Mouse (Mus musculus) heart, postnatal 14 days (tissue): ENCODE results near the gene Pfkm. TPM values are rescaled to one million over a fixed set of nuclear protein-coding genes. Genes with fewer than 3 reads are reported as not detected.

Source experiments
- DNase-seq, 2 experiments: peaks; one replicate each; pipeline ENCODE4 v3.0.0; 2021 to 2022
- intact Hi-C: fragments of 180-260 bp; cut with DNase I; formaldehyde crosslinking; loops from one replicate; pipeline ENCODE4 v1.15.1; 2025
- total RNA-seq, 2 experiments: library from RNA; stranded (reverse); gene quantifications; 2 replicates each; pipeline ENCODE4 v1.2.3; 2021

Gene Pfkm
- total RNA-seq, 2 experiments from 2014 or later = 739 to 748 TPM

GRCm38 (mm10) chr15:98134034-98134433 lies 41.6 kb downstream of the Pfkm start:
- intact Hi-C loops = no loop called here
- no peak for DNase-seq

DNA sequence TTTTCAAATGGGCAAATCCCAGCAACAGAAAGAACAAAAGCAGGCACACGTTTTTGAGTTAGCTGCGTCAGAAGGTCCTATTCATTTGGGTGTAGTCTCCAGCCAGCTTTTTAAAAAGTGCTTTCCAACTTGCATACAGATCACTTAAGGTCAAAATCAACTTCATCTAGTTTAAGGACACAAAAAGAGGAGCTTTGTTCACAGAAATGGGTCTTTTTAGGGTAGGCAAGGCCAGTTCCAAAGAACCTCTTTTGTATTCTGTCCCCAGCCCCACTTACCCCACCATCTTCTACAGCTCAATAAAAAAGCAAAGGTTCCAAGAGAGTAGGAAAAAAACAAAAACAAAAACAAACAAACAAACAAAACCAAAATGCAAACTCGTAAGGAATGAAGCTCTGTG lies 42.3 kb downstream of the Pfkm start:
- no peak for DNase-seq
- intact Hi-C loops = no loop called here

DNA sequence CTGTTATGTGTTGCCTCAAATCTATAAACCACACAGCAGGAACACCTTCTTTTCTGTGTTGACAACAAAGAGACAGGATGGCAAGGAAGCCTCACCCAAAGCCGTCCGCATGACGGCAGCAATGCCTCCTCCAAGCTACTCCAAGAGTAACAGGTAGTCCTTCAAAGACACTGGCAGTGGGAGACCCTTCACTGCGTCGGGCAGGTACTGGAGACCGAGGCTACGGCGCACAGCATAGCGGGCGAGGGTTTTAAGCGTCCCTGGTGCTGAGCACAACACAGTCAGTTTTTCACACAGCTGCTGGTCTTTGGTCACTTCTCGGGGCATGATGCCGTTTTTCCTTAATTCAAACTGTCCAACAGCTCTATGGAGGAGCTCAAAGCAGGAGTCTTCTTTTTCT lies 43.3 kb downstream of the Pfkm start:
- intact Hi-C loops = no loop called here
- DNase-seq = no peak

GRCm38 (mm10) chr15:98136871-98137270 lies 44.5 kb downstream of the Pfkm start:
- intact Hi-C loops = no loop called here
- DNase-seq = no peak

DNA sequence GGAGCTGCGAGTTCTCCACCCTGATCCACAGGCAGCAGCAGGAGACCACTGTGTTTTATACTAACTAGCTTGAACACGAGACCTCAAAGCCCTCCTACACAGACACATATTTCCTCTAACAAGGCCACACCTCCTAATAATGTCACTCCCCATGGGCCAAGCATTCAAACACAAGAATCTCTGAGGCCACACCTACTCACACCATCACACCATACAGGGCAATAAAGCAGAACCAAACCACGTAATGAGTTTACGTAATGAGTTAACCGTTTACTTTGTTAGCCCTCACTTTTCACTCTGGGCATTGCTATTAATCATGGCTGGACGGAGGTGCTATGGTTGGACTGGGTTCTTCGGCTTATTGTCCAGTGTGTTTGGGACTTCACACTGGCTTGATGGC lies 47.4 kb downstream of the Pfkm start:
- no peak for DNase-seq
- intact Hi-C loops = no loop called here

DNA sequence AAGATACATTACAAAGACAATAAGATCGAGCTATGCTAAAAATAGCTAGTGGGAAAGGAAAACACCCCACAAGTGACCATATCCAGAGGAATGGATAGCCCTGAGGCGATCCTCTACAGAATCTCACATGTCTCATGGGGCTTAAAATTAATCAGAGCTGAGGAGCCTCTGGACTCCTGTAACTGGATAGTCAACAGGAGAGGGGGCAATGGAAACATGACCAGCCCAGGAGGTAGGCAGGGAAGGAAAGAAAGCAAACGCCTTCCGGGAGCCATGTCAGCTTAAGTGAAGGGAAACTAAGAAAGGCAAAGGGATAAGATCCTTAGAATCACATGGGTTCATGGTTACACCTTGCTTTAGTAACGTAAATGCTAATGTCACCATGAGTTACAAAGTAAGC lies 48.4 kb downstream of the Pfkm start:
- no peak for DNase-seq
- intact Hi-C loops = no loop called here

GRCm38 (mm10) chr15:98142515-98142914 lies 50.1 kb downstream of the Pfkm start:
- intact Hi-C loops = no loop called here
- DNase-seq = no peak

DNA sequence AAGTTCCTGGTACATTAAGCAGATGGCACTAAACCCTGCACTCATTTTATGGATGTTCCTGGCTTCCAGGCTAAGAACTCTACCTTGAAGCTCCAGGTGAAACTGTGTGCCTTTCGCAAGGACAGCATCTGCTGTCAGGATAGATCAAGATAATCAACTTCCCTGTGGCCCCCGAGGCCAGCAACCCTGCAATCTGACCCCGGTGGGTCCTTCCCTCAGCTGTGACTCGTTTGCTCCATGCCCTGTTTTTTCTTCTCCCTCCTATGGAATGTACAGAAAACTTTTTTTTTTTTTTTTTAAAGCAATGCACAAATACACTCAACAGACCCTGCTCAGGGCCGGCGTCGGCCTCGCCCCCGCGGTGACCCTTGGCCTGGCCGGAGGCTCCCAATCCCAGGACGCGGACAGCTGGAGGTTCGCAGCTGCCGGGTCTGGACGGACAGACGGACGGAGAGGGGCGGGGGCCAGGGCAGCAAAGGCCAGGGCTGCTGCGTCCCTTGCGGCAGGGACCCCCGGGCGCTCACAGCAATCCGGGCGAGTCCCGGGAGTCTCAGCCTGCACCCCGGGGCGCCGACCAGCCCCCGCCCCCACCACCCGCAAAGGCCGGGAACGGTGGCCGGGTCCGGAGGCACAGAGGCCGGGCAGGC lies 52.6 kb downstream of the Pfkm start:
- intact Hi-C loops = loop anchor here (5.0 kb wide), 1 partner anchor 38 kb away; no protein-coding TSS in a partner anchor
- DNase-seq = peak in 1 of 2 experiments; percentile 48

DNA sequence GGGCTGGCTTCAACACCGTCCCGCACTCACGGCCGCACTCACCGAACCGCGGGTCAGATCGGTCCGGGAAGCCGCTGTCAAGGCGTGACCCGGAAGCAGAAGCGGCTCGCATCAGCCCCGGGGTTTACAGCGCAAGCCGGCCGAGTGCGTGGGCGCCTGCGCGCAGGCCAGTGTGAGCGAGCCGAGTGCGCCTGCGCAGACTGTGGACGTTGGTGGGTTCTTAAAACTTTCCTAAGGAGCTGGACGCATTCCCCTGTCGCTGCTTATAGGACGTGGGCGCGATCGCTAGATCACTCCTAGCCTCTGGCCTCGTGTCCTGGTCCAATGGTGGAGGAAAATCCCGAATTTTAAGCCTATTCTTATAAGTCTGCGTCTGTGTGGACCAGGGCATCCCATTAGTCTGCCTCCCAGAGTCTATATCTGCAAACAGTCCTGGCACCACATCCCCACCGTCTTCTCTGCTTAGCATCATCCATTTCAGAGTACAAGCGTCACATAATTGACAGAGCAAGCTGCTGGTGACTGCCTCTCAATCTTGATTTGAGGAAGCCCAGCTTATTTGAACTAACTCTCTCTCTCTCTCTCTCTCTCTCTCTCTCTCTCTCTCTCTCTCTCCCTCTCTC lies 53.3 kb downstream of the Pfkm start:
- DNase-seq = peak; percentile 96
- intact Hi-C loops = loop anchor here (5.0 kb wide), 1 partner anchor 38 kb away; no protein-coding TSS in a partner anchor

DNA sequence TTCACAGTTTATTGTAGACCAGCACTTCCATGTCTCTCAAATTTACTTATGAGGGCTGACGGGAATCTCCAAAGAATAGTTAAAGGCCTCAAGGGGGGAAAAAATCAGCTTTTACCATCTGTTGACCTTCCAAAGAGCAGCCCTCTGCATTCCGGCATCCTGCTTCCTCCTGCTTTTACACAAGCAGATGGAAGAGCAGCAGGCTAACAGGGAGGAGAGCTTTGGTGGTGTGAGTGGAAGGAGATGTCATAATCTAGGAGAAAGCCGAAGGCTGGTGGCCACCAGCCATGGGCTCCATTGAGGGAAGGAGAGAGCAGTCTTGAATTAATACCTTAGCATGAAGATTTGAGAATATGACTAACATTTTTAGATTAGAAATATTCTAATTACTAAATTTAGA lies 56.0 kb downstream of the Pfkm start:
- intact Hi-C loops = loop anchor here (5.0 kb wide), 1 partner anchor 41 kb away; no protein-coding TSS in a partner anchor
- DNase-seq = peak in 1 of 2 experiments; percentile 7

- DNase-seq = peak; percentile 36 to 59
- intact Hi-C loops = loop anchor here (5.0 kb wide), 1 partner anchor 42 kb away; no protein-coding TSS in a partner anchor
Measured at GRCm38 (mm10) chr15:98149166-98149602, 56.8 kb downstream of the Pfkm start.

DNA sequence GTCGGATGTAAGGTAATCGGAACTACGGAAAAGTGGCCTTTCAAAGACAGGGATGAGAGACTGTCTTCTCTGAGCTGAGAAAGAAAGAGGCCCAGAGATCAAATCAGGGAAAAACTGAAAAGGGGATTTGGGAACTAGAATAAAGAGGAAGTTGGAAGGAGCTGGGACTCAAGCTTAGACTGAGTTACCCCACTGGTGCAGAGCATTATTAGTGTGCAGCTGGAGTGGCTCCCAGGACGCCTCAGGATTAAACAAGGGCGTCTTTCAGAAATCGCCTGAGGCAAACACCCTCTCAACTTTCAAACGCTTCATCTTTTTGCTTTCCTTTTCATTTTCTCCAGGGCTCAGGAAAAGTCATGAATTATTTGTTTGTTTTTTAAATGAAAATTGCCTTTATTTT lies 60.5 kb downstream of the Pfkm start:
- intact Hi-C loops = loop anchor here (2.0 kb wide), 1 partner anchor 62 kb away; no protein-coding TSS in a partner anchor

GRCm38 (mm10) chr15:98153625-98154024 lies 61.2 kb downstream of the Pfkm start:
- intact Hi-C loops = loop anchor here (2.0 kb wide), 1 partner anchor 63 kb away; no protein-coding TSS in a partner anchor
- peak in 1 of 2 experiments; percentile 21 for DNase-seq

More for the DNA sequence above, 60.5 kb downstream of the Pfkm start:
- no peak for DNase-seq

GRCm38 (mm10) chr15:98154146-98154545 lies 61.8 kb downstream of the Pfkm start:
- intact Hi-C loops = no loop called here
- DNase-seq = no peak

DNA sequence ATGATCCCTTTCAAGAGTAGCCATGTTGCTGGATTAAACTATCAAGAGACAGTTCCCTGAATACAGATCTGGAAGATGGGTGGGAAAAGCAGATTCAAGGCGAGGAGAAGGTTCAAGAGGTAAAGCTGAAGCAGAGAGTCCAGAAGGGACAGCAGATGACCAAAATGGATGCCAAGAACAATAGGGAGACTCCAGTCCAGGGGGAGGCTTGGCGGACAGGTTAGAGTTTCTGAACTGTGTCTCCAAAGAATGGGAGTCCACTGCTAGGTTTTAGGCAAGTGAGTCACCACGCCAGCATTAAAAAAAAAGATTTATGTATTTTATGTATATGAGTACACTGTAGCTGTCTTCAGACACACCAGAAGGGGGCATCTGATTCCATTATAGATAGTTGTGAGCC lies 62.2 kb downstream of the Pfkm start:
- no peak for DNase-seq
- intact Hi-C loops = no loop called here

DNA sequence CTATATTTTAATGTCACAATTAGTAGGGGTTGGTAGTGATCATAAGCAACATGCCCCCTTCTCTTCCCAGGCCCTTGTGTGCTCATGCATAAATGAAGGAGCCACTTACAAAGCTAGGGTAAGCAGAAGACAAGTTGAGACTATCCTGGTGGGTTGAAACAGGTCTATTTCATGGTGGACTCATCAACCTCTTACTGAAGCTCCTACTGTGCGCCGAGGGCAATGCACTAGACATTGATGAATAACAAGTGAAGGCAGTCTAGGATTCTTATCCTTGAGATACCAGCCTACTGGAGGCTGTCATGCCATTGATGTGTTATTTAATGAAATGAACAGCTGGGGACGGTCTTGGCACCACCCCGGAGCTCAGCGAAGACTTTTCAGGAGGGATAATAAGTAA lies 62.9 kb downstream of the Pfkm start:
- intact Hi-C loops = no loop called here
- no peak for DNase-seq

GRCm38 (mm10) chr15:98155944-98156343 lies 63.6 kb downstream of the Pfkm start:
- intact Hi-C loops = no loop called here
- DNase-seq = no peak

DNA sequence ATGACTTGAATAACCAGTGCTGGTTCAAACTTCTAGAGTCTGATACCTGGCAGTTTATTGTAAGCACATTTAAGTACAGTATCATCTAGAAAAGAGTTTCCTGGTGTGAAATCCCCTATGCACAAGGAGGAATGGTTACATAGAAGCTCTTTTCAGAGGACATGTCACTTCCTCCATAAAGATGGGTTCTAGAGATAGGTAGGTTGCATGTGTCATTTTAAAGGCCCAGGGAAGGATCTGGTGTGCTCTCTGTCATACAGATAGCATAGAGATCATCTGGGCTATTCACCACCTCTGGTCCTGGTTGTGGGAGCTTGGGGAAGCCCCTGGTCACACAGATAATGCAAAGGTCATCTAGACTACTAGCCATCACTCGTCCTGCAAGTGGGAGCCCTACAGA lies 64.9 kb downstream of the Pfkm start:
- intact Hi-C loops = no loop called here
- DNase-seq = no peak

DNA sequence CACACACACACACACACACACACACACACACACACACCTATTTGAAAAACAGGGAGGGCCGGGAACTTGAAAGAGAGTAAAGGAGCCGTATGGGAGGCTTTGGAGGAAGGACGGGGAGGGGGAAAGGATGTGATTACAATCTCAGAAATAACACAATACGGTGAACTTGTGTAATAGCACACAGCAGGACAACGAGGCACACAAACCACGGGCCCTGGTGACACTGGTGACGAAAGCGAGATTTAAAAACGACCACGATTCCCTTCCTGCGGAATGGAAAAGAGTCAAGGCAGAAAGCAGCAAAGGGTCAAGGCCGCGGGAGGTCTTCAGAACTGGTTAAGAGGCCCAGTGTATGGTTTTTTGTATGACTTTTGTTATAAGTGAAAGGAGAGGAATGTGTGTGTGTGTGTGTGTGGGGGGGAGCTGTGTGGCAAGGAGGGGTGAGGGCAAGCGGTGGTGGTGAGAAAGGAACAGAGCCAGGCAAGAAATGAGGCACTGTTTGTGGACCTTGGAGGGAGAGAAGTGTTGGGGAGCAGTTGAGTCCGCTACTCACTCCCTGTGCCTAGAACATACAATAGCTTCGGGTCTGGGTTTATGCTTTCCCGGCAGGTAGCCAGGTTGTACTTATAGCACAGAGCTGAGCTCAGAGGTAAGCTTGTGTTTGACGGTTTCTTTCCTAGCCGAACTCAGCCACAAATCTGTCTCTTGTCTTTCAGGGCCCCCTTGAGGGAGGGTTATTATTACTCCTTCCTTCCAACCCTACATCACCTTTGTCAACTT lies 68.8 kb downstream of the Pfkm start:
- DNase-seq = no peak
- intact Hi-C loops = no loop called here

GRCm38 (mm10) chr15:98162561-98162960 lies 70.2 kb downstream of the Pfkm start:
- intact Hi-C loops = no loop called here
- DNase-seq = no peak

GRCm38 (mm10) chr15:98165525-98165924 lies 73.1 kb downstream of the Pfkm start, which contains the start of gene Asb8:
TSS of gene Asb8 (minus strand) at chr15:98165625.
- no peak for DNase-seq
- intact Hi-C loops = no loop called here
